Mouse (Mus musculus) midbrain, embryonic 11.5 days (tissue): ENCODE measurements around the gene AI661453. TPM values are rescaled to one million over a fixed set of nuclear protein-coding genes. Genes with fewer than 3 reads are reported as not detected.
A peak's percentile ranks its signal among the peaks of the same experiment; 100 is the strongest.

Experiments used
- ATAC-seq: fragments of 200-750 bp; cut with Nextera tagmentation; 2 replicates; pipeline ENCODE4 v1.8.0; 2017; ENCODE audit warnings: moderate TSS enrichment, moderate library complexity; ENCODE audit not compliant: low FRiP score
- DNase-seq: peaks from one replicate; pipeline ENCODE4 v3.0.0; 2015; ENCODE audit warnings: low spot score; ENCODE audit errors: missing footprints
- H3K27ac ChIP-seq: fragments of 300-500 bp; sonication (generic); 2 replicates; pipeline ENCODE4 v1.5.1; 2014; ENCODE audit warnings: low read depth, low read length
- H3K27me3 ChIP-seq: fragments of 300-500 bp; sonication (generic); 2 replicates; pipeline ENCODE4 v1.6.1; 2014; ENCODE audit warnings: mild to moderate bottlenecking, low read length, moderate library complexity, mixed read lengths; ENCODE audit not compliant: control insufficient read depth, insufficient read depth
- H3K36me3 ChIP-seq: fragments of 300-500 bp; sonication (generic); 2 replicates; pipeline ENCODE4 v1.6.1; 2014; ENCODE audit warnings: mild to moderate bottlenecking, low read length, moderate library complexity, mixed read lengths; ENCODE audit not compliant: control insufficient read depth, insufficient read depth
- H3K4me1 ChIP-seq: fragments of 300-500 bp; sonication (generic); 2 replicates; pipeline ENCODE4 v1.6.1; 2014; ENCODE audit warnings: low read length; ENCODE audit not compliant: control insufficient read depth, insufficient read depth
- H3K4me2 ChIP-seq: fragments of 300-500 bp; sonication (generic); 2 replicates; pipeline ENCODE4 v1.6.1; 2014; ENCODE audit warnings: mild to moderate bottlenecking, moderate library complexity
- H3K4me3 ChIP-seq: fragments of 300-500 bp; sonication (generic); 2 replicates; pipeline ENCODE4 v1.5.1; 2014; ENCODE audit warnings: low read depth, low read length
- H3K9ac ChIP-seq: fragments of 300-500 bp; sonication (generic); 2 replicates; pipeline ENCODE4 v1.6.1; 2014; ENCODE audit warnings: low read length
- H3K9me3 ChIP-seq: fragments of 300-500 bp; sonication (generic); 2 replicates; pipeline ENCODE4 v1.6.1; 2016; ENCODE audit warnings: low read length; ENCODE audit not compliant: control insufficient read depth
- WGBS: fragments of 180-500 bp; shearing (Covaris S2); extraction: QIAGEN DNeasy Blood & Tissue Kit; methylation state at CpG from one replicate; pipeline ENCODE4 v1.1.7; 2014; 5-methylcytosine and 5-hydroxymethylcytosine counted together
- polyA plus RNA-seq: library from polyadenylated mRNA; unstranded; fragments of >200 nt; fragmentation: Nextera tagmentation; extraction: Ambion mirVana; gene quantifications from 2 replicates; pipeline ENCODE4 v1.2.1, GENCODE M21; 2014

AI661453 gene
- polyA plus RNA-seq, 1 experiment from 2014 or later, result 0.07 TPM

DNA sequence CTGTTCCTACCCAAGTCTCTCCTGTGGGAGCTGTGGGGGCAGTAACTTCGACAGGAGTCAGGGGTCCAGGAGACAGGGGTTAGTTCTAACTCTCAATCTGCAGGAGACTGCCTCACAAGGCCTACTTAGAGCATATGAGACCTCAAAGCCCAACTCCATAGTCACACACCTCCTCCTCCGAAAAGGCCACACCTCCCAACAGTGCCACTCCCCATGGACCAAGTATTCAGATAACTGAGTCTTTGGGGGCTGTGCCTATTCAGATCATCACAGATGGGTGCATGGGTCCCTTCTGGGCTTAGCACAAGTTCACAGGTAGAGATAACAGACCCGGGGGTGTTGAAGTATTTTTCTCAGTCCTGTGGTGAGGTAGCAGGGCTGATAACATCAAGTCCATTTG is 25.3 kb downstream of the AI661453 start:
- 64% methylated on average over 3 of the region's 3 CpGs for WGBS

DNA sequence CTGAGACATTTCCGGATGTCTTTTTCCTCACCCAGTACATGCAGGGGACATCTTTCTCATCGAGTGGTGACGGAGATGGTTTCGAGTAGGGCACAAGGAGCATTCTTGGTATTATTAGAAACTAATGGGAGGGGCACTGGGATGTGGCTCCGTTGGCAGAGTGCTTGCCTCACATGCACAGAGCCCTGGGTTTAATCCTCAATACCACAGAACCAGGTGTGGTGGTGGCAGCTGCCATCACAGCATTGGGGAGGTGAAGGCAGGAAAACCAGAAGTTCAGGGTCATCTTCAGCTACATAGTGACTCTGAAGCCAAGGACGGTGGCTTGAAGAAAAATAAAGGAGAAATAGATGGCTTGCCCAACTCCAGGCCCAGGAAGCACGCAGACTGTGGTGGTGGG is 25.8 kb downstream of the AI661453 start:
- H3K27ac ChIP-seq, result no peak overlapping the region
- peaks cover 2% of the 10 kb centered on the region; the same call in 1 of the 2 replicates for H3K4me1 ChIP-seq
- DNase-seq (peak; percentile 14), ATAC-seq (no peak)
- peaks cover 3% of the 10 kb centered on the region for H3K27me3 ChIP-seq
- no peaks in the 10 kb centered on the region for H3K9me3 ChIP-seq
- no peaks in the 10 kb centered on the region for H3K36me3 ChIP-seq
- no peak overlapping the region for H3K4me3 ChIP-seq
- no peak overlapping the region for H3K4me2 ChIP-seq
- H3K9ac ChIP-seq, result no peak overlapping the region
- WGBS, result 83% methylated on average over 7 of the region's 7 CpGs

More for the DNA sequence above, 25.3 kb downstream of the AI661453 start:
- Histone ChIP-seq H3K9ac (no peak overlapping the region), H3K9me3 (no peaks in the 10 kb centered on the region), H3K4me3 (no peak overlapping the region), H3K4me1 (peaks cover 2% of the 10 kb centered on the region; the same call in 1 of the 2 replicates), H3K27me3 (no peaks in the 10 kb centered on the region; the same call in 1 of the 2 replicates), H3K27ac (no peak overlapping the region), H3K4me2 (no peak overlapping the region), H3K36me3 (no peaks in the 10 kb centered on the region)
- DNase-seq, result no peak
- no peak for ATAC-seq

DNA sequence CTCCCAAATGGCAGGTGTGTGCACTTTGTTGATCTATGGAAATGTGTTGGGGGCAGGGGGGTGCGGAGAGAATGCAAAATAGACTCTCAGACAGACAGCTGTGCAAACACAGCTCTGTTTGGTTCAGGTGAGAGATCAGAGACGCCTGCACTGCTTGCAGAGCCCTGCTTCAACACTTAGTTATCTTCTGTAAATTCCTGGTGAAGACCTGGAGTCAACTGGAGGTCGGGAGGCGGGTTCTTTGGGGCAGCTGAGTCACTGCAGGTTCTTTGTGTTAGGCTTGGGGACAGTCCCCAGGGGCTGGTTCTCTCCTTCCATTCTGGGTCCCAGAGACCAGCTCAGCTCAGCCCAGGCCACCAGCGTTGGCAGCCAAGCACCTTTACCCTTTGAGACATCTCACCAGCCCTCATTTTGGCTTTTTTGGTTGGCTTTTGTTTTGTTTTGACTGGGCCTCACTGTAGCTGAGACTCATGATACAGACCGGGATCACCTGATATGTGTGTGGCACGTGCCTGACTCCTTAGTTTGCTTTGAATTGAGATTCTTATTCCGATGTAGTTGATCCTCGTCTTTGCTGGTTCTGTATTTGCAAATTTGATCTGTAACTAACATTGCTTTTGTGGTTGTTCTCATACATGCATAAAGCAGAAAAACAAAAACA is 26.4 kb downstream of the AI661453 start:
- Histone ChIP-seq H3K4me3 (no peak overlapping the region), H3K27ac (no peak overlapping the region), H3K27me3 (peaks cover 10% of the 10 kb centered on the region), H3K9ac (no peak overlapping the region), H3K9me3 (no peaks in the 10 kb centered on the region), H3K36me3 (no peaks in the 10 kb centered on the region), H3K4me1 (peaks cover 2% of the 10 kb centered on the region; the same call in 1 of the 2 replicates), H3K4me2 (no peak overlapping the region)
- ATAC-seq (no peak), DNase-seq (peak; percentile 59)
- 56% methylated on average over 9 of the region's 9 CpGs for WGBS

DNA sequence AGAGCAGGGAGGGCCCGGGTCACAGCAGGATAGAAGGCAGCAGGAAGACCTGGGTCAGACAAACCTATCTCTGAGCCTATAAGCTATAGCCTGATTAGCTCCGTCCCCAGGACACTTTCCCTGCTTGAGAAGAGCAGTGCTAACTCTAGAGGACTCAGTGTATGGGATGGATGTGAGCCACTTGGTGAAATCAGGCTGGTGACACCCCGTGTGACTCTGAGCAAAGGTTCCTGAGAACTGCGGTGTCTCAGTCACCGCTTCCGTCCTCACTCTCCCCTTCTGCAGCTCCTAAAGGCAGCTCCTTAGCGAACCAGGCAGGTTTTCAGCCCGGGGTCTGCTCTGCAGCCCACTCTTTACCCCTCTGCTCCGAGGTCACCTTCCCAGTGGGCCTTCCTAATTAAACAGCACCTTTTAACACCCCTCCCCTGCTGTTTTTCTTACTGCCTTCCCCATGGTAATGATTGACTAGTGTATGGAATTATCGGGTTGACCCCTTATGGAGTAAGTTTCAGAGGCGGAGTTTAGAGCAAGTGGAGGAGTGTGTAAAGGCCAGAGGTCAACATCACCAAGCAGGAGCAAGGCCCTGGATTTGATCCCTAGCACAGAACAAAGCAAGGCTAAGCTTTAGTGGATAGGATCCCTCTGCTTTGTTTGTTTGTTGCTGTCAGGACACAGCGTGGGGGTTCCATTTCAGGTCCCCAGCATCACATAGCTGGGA is 28.0 kb downstream of the AI661453 start:
- Histone ChIP-seq H3K4me2 (no peak overlapping the region), H3K9me3 (no peaks in the 10 kb centered on the region), H3K9ac (no peak overlapping the region), H3K36me3 (no peaks in the 10 kb centered on the region), H3K4me3 (no peak overlapping the region), H3K4me1 (peaks cover 2% of the 10 kb centered on the region; the same call in 1 of the 2 replicates), H3K27ac (no peak overlapping the region), H3K27me3 (peaks cover 24% of the 10 kb centered on the region)
- ATAC-seq (no peak), DNase-seq (peak; percentile 70)
- WGBS, result 33% methylated on average over 12 of the region's 12 CpGs

DNA sequence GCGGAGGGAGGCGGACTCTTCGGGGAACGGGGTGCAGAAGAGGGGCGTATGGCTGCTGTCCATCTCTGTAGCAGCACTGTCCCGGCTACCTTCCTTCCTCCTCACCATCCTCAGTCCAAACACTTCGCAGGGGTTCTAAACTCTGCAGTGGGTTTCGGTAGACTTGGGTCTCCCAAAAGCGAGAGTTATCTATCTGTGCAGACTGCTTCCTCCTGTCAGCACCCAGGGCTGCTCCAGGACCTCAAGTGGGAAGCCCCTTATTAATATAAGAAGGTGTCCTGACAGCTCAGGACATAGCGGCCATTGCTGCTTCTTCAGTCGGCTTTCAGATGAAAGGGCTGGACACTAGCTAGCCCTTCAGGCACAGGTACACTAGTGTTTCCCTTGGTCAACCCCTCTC is 28.6 kb downstream of the AI661453 start:
- Histone ChIP-seq H3K27me3 (peaks cover 24% of the 10 kb centered on the region), H3K9me3 (no peaks in the 10 kb centered on the region), H3K36me3 (no peaks in the 10 kb centered on the region), H3K27ac (no peak overlapping the region), H3K4me3 (no peak overlapping the region), H3K4me1 (peaks cover 2% of the 10 kb centered on the region; the same call in 1 of the 2 replicates), H3K4me2 (no peak overlapping the region), H3K9ac (no peak overlapping the region)
- 76% methylated on average over 11 of the region's 11 CpGs for WGBS
- DNase-seq (no peak), ATAC-seq (no peak)

DNA sequence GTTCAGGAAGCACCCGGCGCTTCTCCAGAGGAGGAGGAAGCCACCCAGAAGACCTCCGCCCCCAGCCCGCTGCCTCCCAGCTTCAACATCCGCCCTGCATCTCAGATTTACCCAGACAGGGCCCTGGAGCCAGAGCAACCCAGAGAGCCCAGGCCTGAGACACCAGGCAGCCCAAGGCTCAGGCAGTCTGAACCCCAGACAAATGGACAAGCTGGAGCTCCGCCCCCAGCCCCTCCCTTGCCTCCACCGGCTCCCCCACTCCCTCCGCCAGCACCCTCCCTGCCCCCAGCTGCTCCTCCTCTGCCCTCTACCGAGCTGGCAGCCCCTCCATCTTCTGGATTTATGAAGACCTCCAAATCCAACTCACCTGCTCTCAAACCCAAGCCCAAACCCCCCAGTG is 29.9 kb downstream of the AI661453 start:
- Histone ChIP-seq H3K9me3 (no peaks in the 10 kb centered on the region), H3K4me2 (no peak overlapping the region), H3K36me3 (no peaks in the 10 kb centered on the region), H3K27me3 (peaks cover 24% of the 10 kb centered on the region), H3K4me1 (peaks cover 2% of the 10 kb centered on the region; the same call in 1 of the 2 replicates), H3K9ac (no peak overlapping the region), H3K4me3 (no peak overlapping the region), H3K27ac (no peak overlapping the region)
- WGBS, result 36% methylated on average over 9 of the region's 9 CpGs
- ATAC-seq (no peak), DNase-seq (no peak)

DNA sequence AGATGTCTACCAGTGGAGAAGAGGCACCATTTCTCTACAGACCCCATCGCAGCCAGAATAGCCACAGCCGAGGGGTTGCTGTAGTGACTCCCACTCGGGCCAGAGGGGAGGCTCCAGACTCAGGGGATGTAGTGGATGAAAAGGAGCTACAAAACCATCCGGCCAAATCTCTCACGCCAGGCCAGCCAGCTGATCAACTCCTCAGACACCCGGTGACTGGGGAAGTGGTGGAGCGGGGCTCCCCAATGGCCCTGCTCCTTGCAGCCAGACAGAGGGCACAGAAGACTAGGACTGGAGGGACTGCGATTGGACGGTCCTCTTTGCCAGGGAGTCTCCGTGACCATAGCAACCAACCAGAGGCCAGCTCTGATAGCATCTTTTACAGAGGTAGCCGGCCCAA is 31.2 kb downstream of the AI661453 start:
- WGBS, result 52% methylated on average over 11 of the region's 11 CpGs
- H3K36me3 ChIP-seq, result no peaks in the 10 kb centered on the region
- no peak for DNase-seq
- H3K27ac ChIP-seq, result no peak overlapping the region
- H3K4me1 ChIP-seq, result peaks cover 2% of the 10 kb centered on the region; the same call in 1 of the 2 replicates
- no peak for ATAC-seq
- H3K4me2 ChIP-seq, result no peak overlapping the region
- no peak overlapping the region for H3K4me3 ChIP-seq
- H3K27me3 ChIP-seq, result peaks cover 24% of the 10 kb centered on the region
- H3K9me3 ChIP-seq, result no peaks in the 10 kb centered on the region
- H3K9ac ChIP-seq, result no peak overlapping the region

DNA sequence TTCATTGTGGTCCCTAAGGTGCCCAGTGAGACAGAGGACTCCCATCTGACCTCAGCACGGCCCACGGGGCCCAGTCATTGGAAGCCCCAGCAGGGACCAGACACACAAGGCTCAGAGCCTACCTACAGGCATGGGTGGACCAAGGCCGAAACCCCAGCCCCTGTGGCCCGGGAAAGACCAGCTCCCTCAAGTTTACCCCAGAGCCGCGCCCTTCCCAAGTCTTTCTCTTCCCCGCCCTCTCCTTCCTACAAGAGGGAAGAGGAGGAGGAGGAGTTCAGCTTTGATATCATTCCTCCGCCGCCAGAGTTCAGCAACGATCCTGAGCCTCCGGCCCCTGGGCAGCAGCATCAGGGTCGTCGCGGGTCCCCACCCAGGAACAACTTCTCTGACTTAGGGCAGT is 31.6 kb downstream of the AI661453 start:
- H3K27ac ChIP-seq, result no peak overlapping the region
- DNase-seq (no peak), ATAC-seq (no peak)
- peaks cover 2% of the 10 kb centered on the region; the same call in 1 of the 2 replicates for H3K4me1 ChIP-seq
- peak overlapping the region; percentile 13 for H3K9ac ChIP-seq
- H3K9me3 ChIP-seq, result no peaks in the 10 kb centered on the region
- no peaks in the 10 kb centered on the region for H3K36me3 ChIP-seq
- WGBS, result 16% methylated on average over 14 of the region's 14 CpGs
- H3K4me3 ChIP-seq, result peak overlapping the region; percentile 21
- H3K4me2 ChIP-seq, result peak overlapping the region; percentile 36
- peaks cover 24% of the 10 kb centered on the region for H3K27me3 ChIP-seq

DNA sequence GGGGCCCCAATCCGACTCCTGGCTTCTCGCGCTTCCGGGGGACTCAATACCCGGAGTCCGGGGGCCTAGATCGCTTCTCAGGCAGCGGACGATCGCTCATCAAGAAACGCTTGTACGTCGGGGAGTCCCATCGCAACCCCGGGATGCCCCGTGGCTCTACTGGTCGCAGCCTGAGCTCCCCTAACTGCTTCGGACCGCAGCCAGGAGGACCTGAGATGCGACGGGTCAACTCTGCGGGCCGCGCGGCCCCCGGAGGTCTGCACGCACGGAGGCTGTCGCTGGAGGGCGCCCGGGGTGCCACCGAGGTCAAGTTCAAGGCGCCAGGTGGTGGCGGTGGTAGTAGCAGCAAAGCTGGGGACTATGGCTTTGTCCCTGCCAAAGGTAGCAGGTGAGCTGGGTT is 32.1 kb downstream of the AI661453 start:
- no peak for DNase-seq
- peak overlapping the region; percentile 21 for H3K4me3 ChIP-seq

More for the DNA sequence above, 32.1 kb downstream of the AI661453 start:
- Histone ChIP-seq H3K9me3 (no peaks in the 10 kb centered on the region), H3K4me2 (peak overlapping the region; percentile 36), H3K36me3 (no peaks in the 10 kb centered on the region), H3K9ac (peak overlapping the region; percentile 13), H3K27ac (no peak overlapping the region), H3K27me3 (peaks cover 24% of the 10 kb centered on the region), H3K4me1 (peaks cover 2% of the 10 kb centered on the region; the same call in 1 of the 2 replicates)
- 8% methylated on average over 34 of the region's 34 CpGs for WGBS
- no peak for ATAC-seq
